Mouse (Mus musculus) ES-E14 (cell line): ENCODE data around the gene Olfr178. TPM values are rescaled to one million over a fixed set of nuclear protein-coding genes. Genes with fewer than 3 reads are reported as not detected.

Source experiments
- DNase-seq: peaks from one replicate; pipeline ENCODE4 v3.0.0-alpha.2; 2013; ENCODE audit warnings: low read depth, low spot score
- H3K27ac ChIP-seq: 2 replicates; pipeline ENCODE4 v1.5.1; 2012; ENCODE audit warnings: low read depth, mild to moderate bottlenecking, low read length, moderate library complexity, mixed read lengths; ENCODE audit not compliant: poor library complexity, insufficient read depth, severe bottlenecking
- H3K36me3 ChIP-seq: 2 replicates; pipeline ENCODE4 v1.6.1; 2012; ENCODE audit warnings: mild to moderate bottlenecking, low read length, moderate library complexity, mixed read lengths; ENCODE audit not compliant: control insufficient read depth, poor library complexity, insufficient read depth, severe bottlenecking
- H3K4me1 ChIP-seq, 2 experiments: fragments of 150-350 bp in 1 of 2; sonication (generic) in 1 of 2; 2 replicates each; pipeline ENCODE4 v1.6.1; 2012; ENCODE audit warnings: low read length in 2 of 2, mild to moderate bottlenecking in 1 of 2, mixed read lengths in 1 of 2; ENCODE audit not compliant: control insufficient read depth in 2 of 2, insufficient read depth in 2 of 2, poor library complexity in 1 of 2
- H3K4me3 ChIP-seq, 2 experiments: fragments of 150-350 bp in 1 of 2; sonication (generic) in 1 of 2; 2 replicates each; pipeline ENCODE4 v1.5.1; 2012; ENCODE audit warnings: low read length in 2 of 2, low read depth in 1 of 2, mild to moderate bottlenecking in 1 of 2, mixed read lengths in 1 of 2; ENCODE audit not compliant: insufficient read depth in 1 of 2, poor library complexity in 1 of 2, severe bottlenecking in 1 of 2
- H3K9ac ChIP-seq: 2 replicates; pipeline ENCODE4 v1.6.1; 2012; ENCODE audit warnings: low read depth, mild to moderate bottlenecking, low read length, mixed read lengths; ENCODE audit not compliant: poor library complexity, insufficient read depth, severe bottlenecking
- H3K9me3 ChIP-seq: fragments of 150-350 bp; sonication (generic); 2 replicates; pipeline ENCODE4 v1.6.1; 2012; ENCODE audit warnings: low read depth, mild to moderate bottlenecking, low read length; ENCODE audit not compliant: control insufficient read depth, insufficient read depth
- CHD2 ChIP-seq: IDR thresholded peaks from 2 replicates; pipeline ENCODE4 v1.6.1; 2014; ENCODE audit warnings: mild to moderate bottlenecking, low read depth, low read length, inconsistent platforms
- HCFC1 ChIP-seq: IDR thresholded peaks from 2 replicates; pipeline ENCODE4 v1.6.1; 2012; ENCODE audit warnings: low read length, inconsistent platforms, borderline replicate concordance; ENCODE audit not compliant: insufficient read depth
- MAFK ChIP-seq: IDR thresholded peaks from 2 replicates; pipeline ENCODE4 v1.6.1; 2014; ENCODE audit warnings: mild to moderate bottlenecking, low read depth, low read length, inconsistent platforms; ENCODE audit not compliant: insufficient read depth
- ZC3H11A ChIP-seq: IDR thresholded peaks from 2 replicates; pipeline ENCODE4 v1.6.1; 2012; ENCODE audit warnings: low read depth, mild to moderate bottlenecking, inconsistent platforms, low read length, borderline replicate concordance
- ZNF384 ChIP-seq: IDR thresholded peaks from 2 replicates; pipeline ENCODE4 v1.6.1; 2012; ENCODE audit warnings: low read depth, low read length, inconsistent platforms
- in situ Hi-C, 2 experiments: fragments of 600-800 bp; cut with MboI; formaldehyde crosslinking; loops; one replicate each; pipeline ENCODE4 v1.15.1; 2025; ENCODE audit warnings: low sequenced_read_pairs in 2 of 2, inconsistent platforms in 1 of 2; ENCODE audit not compliant: unreplicated experiment in 2 of 2
- total RNA-seq: library from RNA; depleted of rRNA; stranded (reverse); fragments of 300-350 nt; gene quantifications from 2 replicates; pipeline ENCODE4 v1.2.3, GENCODE M21; 2012; rRNA removed

The Olfr178 gene
- not detected in 2 replicates for total RNA-seq

- H3K9ac ChIP-seq, result no peak within 1 kb of the TSS
- no peaks in the 10 kb centered on the region for H3K9me3 ChIP-seq
- no peak within 1 kb of the TSS for H3K4me3 ChIP-seq
- no peaks in the 10 kb centered on the region for H3K36me3 ChIP-seq
- no peaks in the 10 kb centered on the region for H3K4me1 ChIP-seq
- in situ Hi-C loops, result no loop called here
- TF ChIP-seq ZC3H11A, result no peak
- TF ChIP-seq ZNF384, result no peak
- no peak for TF ChIP-seq HCFC1
- TF ChIP-seq MAFK, result no peak
- no peak for TF ChIP-seq CHD2
- H3K27ac ChIP-seq, result no peak within 1 kb of the TSS
- DNase-seq, result no peak
These were observed at the start of gene Olfr178 for GRCm38 (mm10) chr16:58891963-58892362. Gene Olfr178, minus strand, starts transcription at chr16:58892063.

GRCm38 (mm10) chr16:58929292-58929691 lies 37.4 kb upstream of the Olfr178 start, which contains the start of gene Olfr180:
Gene Olfr180, minus strand, starts transcription at chr16:58929392.
- TF ChIP-seq ZC3H11A (no peak), HCFC1 (no peak), CHD2 (no peak), MAFK (no peak), ZNF384 (no peak)
- in situ Hi-C loops, result no loop called here
- H3K4me1 ChIP-seq, result no peaks in the 10 kb centered on the region

GRCm38 (mm10) chr16:58928655-58929054 lies 36.8 kb upstream of the Olfr178 start, which contains the start of gene Olfr181:
Gene Olfr181, minus strand, starts transcription at chr16:58928755.
- DNase-seq, result no peak
- no peaks in the 10 kb centered on the region for H3K9me3 ChIP-seq
- no peaks in the 10 kb centered on the region for H3K4me1 ChIP-seq
- H3K9ac ChIP-seq, result no peak within 1 kb of the TSS
- no peak within 1 kb of the TSS for H3K27ac ChIP-seq
- TF ChIP-seq ZC3H11A, result no peak
- no peak for TF ChIP-seq HCFC1
- no peak for TF ChIP-seq MAFK
- TF ChIP-seq CHD2, result no peak
- no peak for TF ChIP-seq ZNF384
- H3K36me3 ChIP-seq, result no peaks in the 10 kb centered on the region
- no peak within 1 kb of the TSS for H3K4me3 ChIP-seq
- in situ Hi-C loops, result no loop called here

More at GRCm38 (mm10) chr16:58929292-58929691, 37.4 kb upstream of the Olfr178 start, which contains the start of gene Olfr180:
- no peak for DNase-seq
- Histone ChIP-seq H3K9ac (no peak within 1 kb of the TSS), H3K9me3 (no peaks in the 10 kb centered on the region), H3K4me3 (no peak within 1 kb of the TSS), H3K27ac (no peak within 1 kb of the TSS), H3K36me3 (no peaks in the 10 kb centered on the region)

GRCm38 (mm10) chr16:58884416-58884815 lies 7.4 kb downstream of the Olfr178 start:
- H3K4me1 ChIP-seq, result no peaks in the 10 kb centered on the region
- no peak for DNase-seq
- no peaks in the 10 kb centered on the region for H3K36me3 ChIP-seq
- no peaks in the 10 kb centered on the region for H3K9me3 ChIP-seq
- H3K9ac ChIP-seq, result no peak overlapping the region
- in situ Hi-C loops, result no loop called here
- TF ChIP-seq MAFK (no peak), CHD2 (no peak), ZC3H11A (no peak), ZNF384 (no peak), HCFC1 (no peak)
- no peak overlapping the region for H3K27ac ChIP-seq
- no peak overlapping the region for H3K4me3 ChIP-seq

GRCm38 (mm10) chr16:58874668-58875067 lies 17.2 kb downstream of the Olfr178 start, which contains the start of gene Olfr177:
Gene Olfr177, minus strand, starts transcription at chr16:58874768.
- Histone ChIP-seq H3K9ac (no peak within 1 kb of the TSS), H3K27ac (no peak within 1 kb of the TSS), H3K4me3 (no peak within 1 kb of the TSS), H3K36me3 (no peaks in the 10 kb centered on the region), H3K4me1 (no peaks in the 10 kb centered on the region), H3K9me3 (no peaks in the 10 kb centered on the region)
- DNase-seq, result no peak
- in situ Hi-C loops, result no loop called here
- TF ChIP-seq HCFC1, result no peak
- TF ChIP-seq ZC3H11A, result no peak
- TF ChIP-seq CHD2, result no peak
